Mouse (Mus musculus) brain, embryonic 14.5 days (tissue): ENCODE results near the gene Thoc2.

Experiments
- CTCF ChIP-seq: fragments of 200-500 bp; IDR thresholded peaks from 2 replicates; pipeline ENCODE4 v1.5.1; 2012; ENCODE audit warnings: inconsistent platforms, mild to moderate bottlenecking, moderate library complexity, borderline replicate concordance; ENCODE audit not compliant: insufficient read depth, insufficient read length; ENCODE audit errors: extremely low read depth
- POLR2A ChIP-seq: fragments of 200-500 bp; IDR thresholded peaks from 2 replicates; pipeline ENCODE4 v1.6.1; 2012; ENCODE audit warnings: mild to moderate bottlenecking, inconsistent platforms, borderline replicate concordance; ENCODE audit not compliant: poor library complexity, insufficient read depth, insufficient read length, severe bottlenecking; ENCODE audit errors: extremely low read depth

GRCm38 (mm10) chrX:41876581-41876980, 43.9 kb downstream of the Thoc2 start:
- TF ChIP-seq CTCF (no peak), POLR2A (no peak)
